Mouse (Mus musculus) heart, embryonic 11.5 days (tissue): ENCODE results near the gene Tmem200a. TPM values are rescaled to one million over a fixed set of nuclear protein-coding genes. Genes with fewer than 3 reads are reported as not detected.

Experiments
- ATAC-seq: fragments of 200-750 bp; cut with Nextera tagmentation; replicated peaks from 2 replicates; pipeline ENCODE4 v1.8.0; 2017; ENCODE audit warnings: moderate library complexity; ENCODE audit not compliant: insufficient number of reproducible peaks, low FRiP score, low TSS enrichment
- H3K27ac ChIP-seq: fragments of 300-500 bp; sonication (generic); 2 replicates; pipeline ENCODE4 v1.5.1; 2014; ENCODE audit warnings: mild to moderate bottlenecking, low read depth, low read length
- H3K27me3 ChIP-seq: fragments of 300-500 bp; sonication (generic); 2 replicates; pipeline ENCODE4 v1.6.1; 2014; ENCODE audit warnings: mild to moderate bottlenecking, low read length, mixed read lengths; ENCODE audit not compliant: control insufficient read depth, insufficient read depth
- H3K36me3 ChIP-seq: fragments of 300-500 bp; sonication (generic); 2 replicates; pipeline ENCODE4 v1.6.1; 2014; ENCODE audit warnings: mild to moderate bottlenecking, low read length, moderate library complexity, mixed read lengths; ENCODE audit not compliant: control insufficient read depth, insufficient read depth
- H3K4me1 ChIP-seq: fragments of 300-500 bp; sonication (generic); 2 replicates; pipeline ENCODE4 v1.6.1; 2014; ENCODE audit warnings: low read length; ENCODE audit not compliant: control insufficient read depth, insufficient read depth
- H3K4me2 ChIP-seq: fragments of 300-500 bp; sonication (generic); 2 replicates; pipeline ENCODE4 v1.6.1; 2014; ENCODE audit warnings: mild to moderate bottlenecking, moderate library complexity
- H3K4me3 ChIP-seq: fragments of 300-500 bp; sonication (generic); 2 replicates; pipeline ENCODE4 v1.5.1; 2014; ENCODE audit warnings: low read depth, low read length
- H3K9ac ChIP-seq: fragments of 300-500 bp; sonication (generic); 2 replicates; pipeline ENCODE4 v1.6.1; 2014; ENCODE audit warnings: mild to moderate bottlenecking, low read depth, low read length, moderate library complexity
- H3K9me3 ChIP-seq: fragments of 300-500 bp; sonication (generic); replicated peaks from 2 replicates; pipeline ENCODE4 v1.6.1; 2016; ENCODE audit warnings: low read length; ENCODE audit not compliant: control insufficient read depth
- WGBS: fragments of 180-500 bp; shearing (Covaris S2); extraction: QIAGEN DNeasy Blood & Tissue Kit; methylation state at CpG from one replicate; pipeline ENCODE4 v1.1.7; 2014; ENCODE audit not compliant: insufficient replicate concordance; 5-methylcytosine and 5-hydroxymethylcytosine counted together
- polyA plus RNA-seq: library from polyadenylated mRNA; unstranded; fragments of >200 nt; fragmentation: Nextera tagmentation; extraction: Ambion mirVana; gene quantifications from 2 replicates; pipeline ENCODE4 v1.2.1, GENCODE M21; 2014

Tmem200a gene
- polyA plus RNA-seq, 1 experiment from 2014 or later = 1.3 TPM

DNA sequence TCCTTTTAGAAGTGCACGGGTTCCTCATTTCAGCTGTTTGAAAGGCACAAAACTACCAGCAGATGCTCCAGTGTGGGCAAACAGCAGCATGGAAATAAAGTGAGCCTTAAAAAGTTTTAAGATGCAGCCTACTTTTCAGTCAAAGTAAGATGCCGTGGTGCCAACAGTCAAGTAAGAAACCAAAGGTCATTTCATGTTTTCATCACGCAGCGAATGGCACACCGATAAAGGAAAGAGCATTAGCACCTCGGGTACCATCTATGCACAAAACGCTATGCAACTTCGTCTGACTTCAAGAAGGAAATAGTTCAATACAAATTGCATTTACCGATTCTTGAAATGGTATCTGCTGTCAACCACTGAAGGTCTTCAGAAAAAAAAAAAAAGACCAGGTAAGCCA is 1.9 kb downstream of the Tmem200a start:
- Histone ChIP-seq H3K4me2 (no peak overlapping the region), H3K27me3 (peaks cover 23% of the 10 kb centered on the region), H3K9ac (no peak overlapping the region), H3K4me1 (no peaks in the 10 kb centered on the region), H3K4me3 (no peak overlapping the region), H3K9me3 (no peaks in the 10 kb centered on the region), H3K36me3 (no peaks in the 10 kb centered on the region), H3K27ac (no peak overlapping the region)
- 81% methylated on average over 9 of the region's 9 CpGs for WGBS
- ATAC-seq = no peak

DNA sequence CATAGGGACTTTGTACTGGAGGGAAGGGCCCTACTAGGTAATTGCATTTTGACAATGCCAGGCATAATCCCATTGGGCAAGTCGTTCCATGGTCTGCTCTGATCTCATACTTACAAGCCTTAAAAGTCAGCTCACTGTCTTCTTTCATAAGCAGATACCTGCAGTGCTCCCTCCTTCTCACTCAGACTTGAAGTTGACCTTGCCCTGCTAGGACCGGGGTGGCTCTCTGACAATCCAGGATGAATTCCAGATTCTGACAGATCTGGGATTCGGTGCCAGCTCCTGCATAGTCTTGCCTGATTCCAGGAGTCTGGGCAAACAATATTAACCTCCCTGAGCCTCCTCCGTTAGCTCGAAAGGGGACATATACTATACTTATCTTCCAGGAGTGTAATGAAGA is 6.9 kb downstream of the Tmem200a start:
- Histone ChIP-seq H3K27me3 (peaks cover 6% of the 10 kb centered on the region), H3K4me1 (no peaks in the 10 kb centered on the region), H3K36me3 (no peaks in the 10 kb centered on the region), H3K27ac (no peak overlapping the region), H3K4me3 (no peak overlapping the region), H3K4me2 (no peak overlapping the region), H3K9me3 (no peaks in the 10 kb centered on the region), H3K9ac (no peak overlapping the region)
- no peak for ATAC-seq
- WGBS = 80% methylated on average over 5 of the region's 5 CpGs

DNA sequence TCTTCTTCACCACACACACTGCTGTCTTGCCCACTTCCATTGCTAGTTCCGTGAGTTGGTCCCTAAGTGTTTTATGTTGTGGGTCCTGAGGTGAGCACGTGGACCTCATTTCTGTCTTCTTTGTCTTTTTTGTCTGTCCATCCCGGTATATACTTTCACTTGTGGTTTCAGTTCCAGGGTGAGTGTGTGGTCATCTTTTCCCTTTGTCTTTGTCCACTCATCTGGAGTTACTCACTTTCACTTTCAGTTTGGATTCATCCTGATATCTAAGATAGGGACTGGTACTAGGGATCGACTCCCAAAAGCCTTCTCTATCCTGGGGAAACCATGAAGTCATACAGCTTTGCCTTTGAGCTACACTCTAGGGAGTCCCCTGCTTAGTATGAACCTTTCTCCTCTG is 15.8 kb downstream of the Tmem200a start:
- Histone ChIP-seq H3K36me3 (no peaks in the 10 kb centered on the region), H3K9ac (no peak overlapping the region), H3K4me1 (no peaks in the 10 kb centered on the region), H3K27ac (no peak overlapping the region), H3K27me3 (no peaks in the 10 kb centered on the region), H3K4me2 (no peak overlapping the region), H3K9me3 (no peaks in the 10 kb centered on the region), H3K4me3 (no peak overlapping the region)
- 78% methylated on average over 4 of the region's 4 CpGs for WGBS
- no peak for ATAC-seq

DNA sequence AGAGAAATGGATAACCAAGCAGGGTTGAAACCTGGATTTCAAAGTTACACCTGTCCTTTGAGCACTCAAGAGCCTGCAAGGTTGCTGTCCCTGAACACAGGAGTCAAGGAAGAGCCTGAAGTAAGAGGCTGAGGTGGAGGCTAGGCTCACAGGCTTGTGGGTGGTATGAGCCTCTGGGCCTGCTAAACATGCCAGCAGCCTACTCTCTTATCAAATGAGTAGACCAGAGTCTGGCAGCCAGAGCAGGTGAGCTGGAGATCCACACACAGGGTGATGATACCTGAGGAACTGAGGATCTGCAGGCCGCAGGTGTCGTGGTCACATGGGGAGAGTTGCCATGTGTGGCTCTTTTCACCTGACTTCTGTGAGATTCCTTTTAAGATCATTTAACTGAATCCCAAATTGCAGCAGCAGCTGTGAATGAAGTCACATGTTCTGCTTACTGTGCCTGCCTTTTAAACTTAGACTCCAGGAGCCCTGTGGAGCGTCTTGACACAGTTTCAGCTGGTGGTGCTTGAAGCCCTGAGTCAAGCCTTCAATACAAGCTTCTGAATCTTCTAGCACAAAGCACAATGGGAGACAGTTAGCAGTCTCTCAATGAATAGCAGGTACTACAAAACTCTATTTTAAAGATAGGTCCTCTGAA is 19.1 kb downstream of the Tmem200a start:
- no peak overlapping the region for H3K27ac ChIP-seq
- H3K4me2 ChIP-seq = no peak overlapping the region
- H3K9me3 ChIP-seq = no peaks in the 10 kb centered on the region
- H3K9ac ChIP-seq = no peak overlapping the region
- ATAC-seq = no peak
- no peaks in the 10 kb centered on the region for H3K4me1 ChIP-seq
- H3K4me3 ChIP-seq = no peak overlapping the region
- 73% methylated on average over 3 of the region's 3 CpGs for WGBS
- H3K36me3 ChIP-seq = no peaks in the 10 kb centered on the region
- no peaks in the 10 kb centered on the region for H3K27me3 ChIP-seq

DNA sequence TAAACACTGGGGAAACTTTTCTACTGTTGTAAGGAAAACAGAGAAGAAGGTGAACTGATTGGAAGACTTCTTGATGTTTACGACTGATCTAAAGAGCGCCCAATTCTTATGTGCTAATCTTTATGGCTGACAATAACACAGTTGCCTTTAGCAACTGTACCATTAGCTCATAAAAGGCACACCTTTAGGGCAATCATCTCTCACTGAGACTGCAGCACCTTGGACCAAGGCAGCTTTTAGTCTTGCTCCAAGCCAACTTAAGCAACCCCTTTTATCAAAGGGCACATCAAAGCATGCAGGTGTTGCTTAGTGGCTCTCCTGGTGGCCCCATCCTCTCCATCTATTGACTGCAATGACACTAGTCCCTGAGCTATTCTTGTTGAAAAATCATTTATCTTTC is 27.7 kb downstream of the Tmem200a start:
- 91% methylated on average over 2 of the region's 2 CpGs for WGBS
- Histone ChIP-seq H3K4me2 (no peak overlapping the region), H3K9me3 (no peaks in the 10 kb centered on the region), H3K27me3 (no peaks in the 10 kb centered on the region), H3K4me1 (no peaks in the 10 kb centered on the region), H3K36me3 (no peaks in the 10 kb centered on the region), H3K4me3 (no peak overlapping the region), H3K27ac (no peak overlapping the region), H3K9ac (no peak overlapping the region)
- no peak for ATAC-seq

DNA sequence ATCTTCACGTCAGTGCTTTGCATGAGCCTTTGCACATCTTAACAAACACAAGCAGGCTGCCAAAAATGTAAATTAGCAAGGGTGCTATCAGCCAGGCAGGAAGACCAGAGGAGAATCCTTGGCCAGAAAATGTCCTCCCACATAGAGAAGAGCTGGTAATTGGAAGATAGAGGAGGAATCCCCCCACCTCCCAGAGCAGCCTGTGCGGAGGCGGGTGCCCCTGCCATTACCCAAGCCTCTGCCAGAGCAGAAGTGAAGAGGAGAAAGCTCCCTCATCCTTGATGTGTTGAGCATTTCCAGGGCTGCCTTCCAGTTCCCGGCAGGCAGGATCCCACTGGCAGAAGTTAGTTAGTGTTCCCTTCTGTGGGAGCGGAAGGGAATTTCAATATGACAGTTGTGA is 43.9 kb downstream of the Tmem200a start:
- no peak overlapping the region for H3K4me3 ChIP-seq
- H3K27me3 ChIP-seq = no peaks in the 10 kb centered on the region
- 72% methylated on average over 5 of the region's 5 CpGs for WGBS
- no peak overlapping the region for H3K4me2 ChIP-seq
- H3K27ac ChIP-seq = no peak overlapping the region
- no peaks in the 10 kb centered on the region for H3K36me3 ChIP-seq
- no peak overlapping the region for H3K9ac ChIP-seq
- no peak; the same call in 1 of the 2 replicates for ATAC-seq
- no peaks in the 10 kb centered on the region for H3K9me3 ChIP-seq
- H3K4me1 ChIP-seq = no peaks in the 10 kb centered on the region

DNA sequence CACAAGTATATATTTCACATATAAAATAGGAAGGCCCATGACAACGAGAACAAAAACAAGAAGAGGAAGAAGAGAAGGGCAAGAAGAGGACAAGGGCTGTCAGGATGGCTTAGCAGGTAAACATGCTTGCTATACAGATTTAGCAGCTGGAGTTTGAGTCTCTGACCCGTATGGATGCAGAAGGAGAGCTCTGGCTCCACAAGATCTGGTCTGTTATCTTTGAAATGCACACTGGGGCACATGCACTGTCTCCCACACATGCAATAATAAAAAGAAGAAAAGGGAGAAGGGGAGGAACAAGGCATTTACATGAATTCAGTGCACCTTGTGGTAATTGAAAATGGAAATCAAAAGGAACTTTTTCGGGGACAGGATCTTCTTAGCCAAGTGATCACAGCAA is 60.1 kb downstream of the Tmem200a start:
- Histone ChIP-seq H3K9me3 (no peaks in the 10 kb centered on the region), H3K27ac (no peak overlapping the region), H3K4me1 (no peaks in the 10 kb centered on the region), H3K27me3 (no peaks in the 10 kb centered on the region), H3K4me2 (no peak overlapping the region), H3K4me3 (no peak overlapping the region), H3K36me3 (no peaks in the 10 kb centered on the region), H3K9ac (no peak overlapping the region)
- no peak for ATAC-seq
- WGBS = 76% methylated on average over 3 of the region's 3 CpGs

DNA sequence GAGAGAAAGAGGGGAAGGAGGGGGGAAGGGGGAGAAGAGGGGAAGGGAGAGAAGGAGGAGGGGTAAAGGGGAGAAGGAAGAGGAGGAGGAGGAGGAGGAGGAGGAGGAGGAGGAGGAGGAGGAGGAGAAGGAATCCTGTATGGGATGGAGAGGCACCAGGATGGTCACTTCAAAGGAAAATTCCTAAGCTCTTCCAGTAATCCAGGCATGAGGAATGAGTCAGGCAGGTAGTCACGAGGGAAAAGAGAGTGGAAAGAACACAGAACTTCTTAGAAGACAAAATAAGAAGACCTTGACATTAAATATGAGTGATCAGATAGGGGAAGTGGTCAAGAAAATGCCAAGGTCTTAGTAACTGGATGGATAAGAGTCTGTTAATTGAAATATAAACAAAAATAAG is 64.6 kb downstream of the Tmem200a start:
- no peaks in the 10 kb centered on the region for H3K27me3 ChIP-seq
- H3K4me1 ChIP-seq = no peaks in the 10 kb centered on the region
- WGBS = 41% methylated on average over 1 of the region's 1 CpGs
- no peak overlapping the region for H3K9ac ChIP-seq
- H3K4me2 ChIP-seq = no peak overlapping the region
- H3K9me3 ChIP-seq = no peaks in the 10 kb centered on the region
- no peaks in the 10 kb centered on the region for H3K36me3 ChIP-seq
- no peak for ATAC-seq
- no peak overlapping the region for H3K27ac ChIP-seq
- H3K4me3 ChIP-seq = no peak overlapping the region

DNA sequence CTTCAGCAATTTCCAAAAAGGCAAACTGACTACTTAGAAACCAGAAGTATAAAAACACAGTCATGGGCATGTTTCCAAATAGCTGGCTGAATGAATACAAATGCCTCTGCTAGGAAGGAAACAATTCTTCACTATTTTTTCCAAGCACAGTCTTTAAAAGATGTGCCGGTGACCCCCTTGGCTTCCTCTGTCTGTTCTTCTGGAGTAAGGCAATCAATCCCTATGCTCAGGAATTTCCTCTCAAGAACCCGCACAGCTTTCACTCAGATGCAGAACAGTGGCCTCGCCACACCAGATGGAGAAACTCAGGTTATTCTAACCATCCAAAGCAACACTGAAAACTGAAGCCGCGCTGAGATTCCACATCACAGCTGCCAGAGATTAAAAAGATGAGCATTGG is 69.9 kb downstream of the Tmem200a start:
- Histone ChIP-seq H3K36me3 (no peaks in the 10 kb centered on the region), H3K4me3 (no peak overlapping the region), H3K9ac (no peak overlapping the region), H3K4me1 (no peaks in the 10 kb centered on the region), H3K4me2 (no peak overlapping the region), H3K27me3 (no peaks in the 10 kb centered on the region), H3K9me3 (no peaks in the 10 kb centered on the region), H3K27ac (no peak overlapping the region)
- no peak for ATAC-seq
- WGBS = 62% methylated on average over 5 of the region's 5 CpGs
